Mouse (Mus musculus) layer of hippocampus, postnatal 36 days (tissue): ENCODE results near the gene Clec2d. TPM values are rescaled to one million over a fixed set of nuclear protein-coding genes. Genes with fewer than 3 reads are reported as not detected.
"Not testable (repeated sequence)": the region's sequence is repeated elsewhere in the genome, so short reads cannot be mapped to it uniquely, and the experiment has no call there.

Experiments
- DNase-seq, 2 experiments: peaks; one replicate each; pipeline ENCODE4 v3.0.0; 2022
- total RNA-seq, 2 experiments: library from RNA; stranded (reverse); gene quantifications; 2 replicates each; pipeline ENCODE4 v1.2.3; 2021

Clec2d gene
- total RNA-seq = 1 to 10 TPM; 5.7 to 9.8 TPM

DNA sequence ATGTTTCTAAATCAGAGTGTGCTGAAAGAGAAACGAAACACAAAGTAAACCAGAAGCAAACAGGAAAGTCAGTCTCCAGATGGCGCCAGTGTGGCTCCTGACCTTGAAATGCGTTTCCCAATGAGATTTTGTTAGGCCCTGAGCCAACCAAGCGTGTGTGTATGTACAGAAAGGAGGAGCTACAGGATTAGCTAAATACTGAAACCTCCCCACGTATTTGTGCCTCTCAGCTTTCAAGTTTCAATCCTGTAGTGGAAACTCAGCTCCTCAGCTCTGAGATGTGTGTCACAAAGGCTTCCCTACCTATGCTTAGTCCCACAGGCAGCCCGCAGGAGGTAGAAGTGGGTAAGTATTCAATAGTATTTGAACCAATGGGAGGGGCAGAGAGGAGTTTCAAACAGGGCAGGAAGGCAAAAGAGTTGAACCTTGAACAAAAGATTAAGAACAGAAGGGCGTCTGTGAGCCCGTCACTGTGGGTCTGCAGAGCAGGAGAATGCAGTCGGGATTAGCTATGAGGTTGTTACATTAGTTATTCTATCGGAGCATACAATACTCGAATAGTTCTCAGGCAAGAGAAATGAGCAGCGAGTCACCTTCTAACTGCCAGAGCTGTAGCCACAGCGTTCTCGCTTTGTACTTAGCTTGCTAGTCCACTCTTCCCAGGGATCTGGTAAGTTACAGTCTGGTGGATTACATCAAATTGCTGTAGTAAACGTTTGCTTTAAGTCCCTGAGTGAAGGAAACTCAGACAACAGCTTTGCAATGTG lies at the start of gene Clec2d:
TSS of gene Clec2d (plus strand) at position 213 of the 767 bp plus-strand sequence.
- DNase-seq = peak; percentile 4 to 15

DNA sequence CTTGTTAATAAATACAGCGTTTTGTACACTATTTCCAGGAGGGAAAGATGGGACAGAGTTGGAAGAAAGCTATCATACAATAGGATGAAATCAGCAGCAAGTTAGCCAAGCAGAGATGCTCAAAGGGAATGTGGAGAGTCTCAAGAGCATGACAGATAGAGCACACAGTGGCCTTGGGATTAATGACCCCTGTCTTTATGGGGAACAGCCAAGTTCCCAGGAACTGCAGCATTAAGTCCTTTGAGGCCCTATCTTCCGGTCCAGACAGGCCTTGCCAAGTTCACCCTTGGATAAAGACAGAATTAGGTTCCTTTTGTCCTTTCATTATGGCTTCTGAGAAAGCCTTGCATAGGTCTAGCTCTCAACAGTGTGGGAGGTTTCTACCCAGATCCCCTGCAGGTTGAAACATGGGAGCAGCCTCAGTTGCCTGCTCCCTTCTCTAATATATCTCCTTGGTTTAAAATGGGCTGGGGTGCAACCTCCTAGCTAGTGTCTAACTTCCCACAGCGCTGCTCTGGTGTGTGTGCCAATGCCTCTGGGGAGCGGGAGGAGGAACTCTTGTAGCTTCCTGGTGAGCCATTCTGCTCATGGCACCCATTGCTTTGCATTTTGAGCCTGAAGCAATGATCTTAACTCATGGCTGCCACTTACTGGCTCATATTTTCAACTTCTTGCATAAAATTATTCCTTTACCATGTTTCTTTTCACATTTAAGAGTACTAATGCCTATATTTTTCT lies 47.6 kb upstream of the Clec2d start:
- no peak for DNase-seq

GRCm38 (mm10) chr6:129146812-129147211 lies 33.6 kb upstream of the Clec2d start:
- DNase-seq = no peak

DNA sequence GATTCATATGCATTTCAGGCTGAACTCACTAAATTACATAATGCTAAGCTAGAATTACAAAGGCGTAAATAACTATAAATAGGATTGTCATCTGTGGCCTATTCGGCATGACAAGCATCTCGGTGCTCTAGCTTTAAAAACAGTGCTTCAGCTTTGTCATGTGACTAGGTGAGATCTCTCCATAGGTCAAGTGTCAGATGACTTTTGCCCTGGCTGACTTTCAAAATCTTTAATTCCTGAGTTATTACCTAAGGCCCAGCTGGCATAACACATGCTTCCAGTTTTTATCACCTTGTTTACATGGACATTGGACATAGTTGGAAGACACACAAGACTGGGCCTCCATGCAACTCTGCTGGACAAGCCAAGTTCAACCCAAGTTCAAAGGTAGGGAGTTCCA lies 20.3 kb upstream of the Clec2d start:
- DNase-seq = no peak

DNA sequence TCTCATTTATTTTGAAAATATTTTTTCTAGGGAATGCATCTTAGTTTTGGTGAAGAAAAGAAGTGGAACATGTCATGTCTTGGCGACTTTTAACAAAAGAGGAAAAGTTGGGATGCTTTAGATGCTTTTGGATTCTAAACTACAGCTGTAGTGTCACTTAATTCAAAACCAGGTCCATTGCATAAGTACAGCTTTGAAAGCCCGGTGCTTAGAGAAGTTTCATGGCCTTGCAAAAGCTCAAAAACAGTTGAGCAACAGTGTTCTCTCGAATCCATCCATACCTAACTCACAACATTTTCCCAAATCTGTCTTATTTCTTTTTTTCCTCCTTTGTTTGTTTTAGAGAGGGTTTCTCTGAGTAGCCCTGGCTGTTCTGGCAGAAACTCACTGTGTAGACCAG lies 19.3 kb upstream of the Clec2d start:
- no peak for DNase-seq

GRCm38 (mm10) chr6:129161951-129162350 lies 18.5 kb upstream of the Clec2d start:
- no peak for DNase-seq

GRCm38 (mm10) chr6:129162587-129163159 lies 17.7 kb upstream of the Clec2d start:
- no peak for DNase-seq

DNA sequence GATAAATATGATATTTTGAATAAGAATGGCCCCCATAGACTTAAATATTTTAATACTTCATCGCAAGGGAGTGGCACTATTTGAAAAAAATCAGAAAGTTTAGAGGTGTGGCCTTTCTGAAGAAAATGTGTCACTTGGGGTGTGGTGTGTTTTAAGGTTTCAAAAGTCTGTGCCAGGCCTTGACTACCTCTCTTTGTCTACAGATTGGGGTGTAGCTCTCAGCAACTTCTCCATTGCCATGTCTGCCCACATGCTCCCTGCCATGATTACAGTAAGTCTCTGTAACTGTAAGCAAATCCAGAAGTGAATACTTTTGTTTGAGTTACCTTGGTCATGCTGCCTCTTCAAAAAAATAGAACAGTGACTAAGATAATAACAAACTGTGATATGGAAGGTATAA lies 16.8 kb upstream of the Clec2d start:
- no peak for DNase-seq

- DNase-seq = no peak
These were observed 9.5 kb upstream of the Clec2d start for GRCm38 (mm10) chr6:129170925-129171324.

DNA sequence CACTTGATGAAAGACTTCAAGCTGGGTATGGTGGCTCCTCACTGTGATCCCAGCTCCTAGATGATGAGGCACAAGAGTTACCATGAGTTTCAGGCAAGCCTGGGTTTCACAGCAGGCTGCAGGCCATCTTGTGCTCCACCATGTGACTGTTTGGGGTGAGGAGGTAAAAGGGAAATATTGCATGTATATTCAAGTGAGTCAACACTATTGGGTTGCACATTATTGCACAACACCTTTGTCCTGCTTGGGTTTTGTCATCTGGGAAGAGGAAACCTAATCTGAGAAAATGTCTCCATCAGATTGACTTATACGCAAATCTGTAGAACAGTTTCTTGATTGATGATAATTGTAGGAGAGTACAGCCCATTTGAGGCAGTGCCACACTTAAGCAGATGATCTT lies 8.7 kb upstream of the Clec2d start:
- DNase-seq = no peak

DNA sequence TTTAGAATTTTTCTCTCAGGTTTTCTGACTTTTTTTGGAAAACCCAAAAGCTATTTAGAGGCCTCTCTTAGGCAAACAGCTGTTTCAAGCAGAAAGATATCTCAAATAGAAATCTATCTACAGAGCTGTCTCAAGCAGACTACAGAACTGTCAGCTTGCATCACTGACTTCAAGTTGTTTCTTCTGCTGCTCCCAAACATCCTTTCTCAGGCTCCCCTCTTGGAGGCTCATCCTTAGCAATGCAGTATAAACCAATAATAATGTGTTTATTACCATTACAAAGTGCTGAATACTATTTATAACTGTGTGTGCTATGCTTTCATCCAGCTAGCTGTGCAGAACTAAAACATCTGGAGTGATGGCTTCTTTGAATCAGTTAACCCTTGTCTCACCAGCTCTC lies 5.6 kb upstream of the Clec2d start:
- DNase-seq = no peak

GRCm38 (mm10) chr6:129175612-129176011 lies 4.8 kb upstream of the Clec2d start:
- DNase-seq = no peak

- no peak for DNase-seq
These were observed 3.8 kb upstream of the Clec2d start for GRCm38 (mm10) chr6:129176621-129177020.

DNA sequence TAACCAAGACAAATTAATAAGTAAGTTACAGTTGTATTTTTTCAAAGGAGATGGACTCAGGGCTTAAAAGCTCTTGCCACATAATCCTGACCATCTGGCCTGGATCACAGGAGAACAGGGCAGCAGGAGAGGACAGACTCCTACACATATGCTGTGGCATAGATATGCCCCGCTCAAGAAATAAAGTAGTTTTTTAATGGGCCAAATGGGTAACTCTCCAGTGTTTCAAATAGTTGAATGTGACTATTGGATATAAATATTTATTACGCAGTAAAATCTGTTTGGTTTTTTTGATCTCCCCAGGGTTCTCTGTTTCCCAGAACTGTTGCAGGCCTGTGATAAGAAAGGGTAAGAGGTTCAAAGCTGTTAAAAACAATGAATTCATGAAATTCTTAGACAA lies 1.1 kb upstream of the Clec2d start:
- no peak for DNase-seq

- not testable (repeated sequence) for DNase-seq
These were observed 584 bp upstream of the Clec2d start for GRCm38 (mm10) chr6:129179831-129180230.

- no peak for DNase-seq
These were observed 834 bp downstream of the Clec2d start for GRCm38 (mm10) chr6:129181249-129181648.

DNA sequence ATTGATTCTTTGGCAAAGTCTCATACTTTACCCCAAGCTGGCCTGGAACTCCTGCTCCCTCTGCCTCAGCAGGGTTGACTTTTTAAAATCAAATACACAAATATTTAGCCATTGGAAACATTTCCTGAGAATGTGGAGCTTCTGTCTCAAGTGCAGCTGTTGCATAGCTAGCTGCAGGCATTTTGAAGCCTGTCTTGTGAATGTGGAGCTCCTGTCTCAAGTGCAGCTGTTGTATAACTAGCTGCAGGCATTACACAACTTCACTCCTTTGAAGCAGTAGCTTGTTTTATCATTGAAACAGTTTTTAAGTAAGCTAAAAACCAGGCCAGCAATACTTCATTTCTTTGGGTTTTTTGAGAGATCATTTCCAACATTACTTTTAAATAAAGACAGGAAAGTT lies 1.3 kb downstream of the Clec2d start:
- DNase-seq = no peak

GRCm38 (mm10) chr6:129182518-129182917 lies 2.1 kb downstream of the Clec2d start:
- DNase-seq = no peak

DNA sequence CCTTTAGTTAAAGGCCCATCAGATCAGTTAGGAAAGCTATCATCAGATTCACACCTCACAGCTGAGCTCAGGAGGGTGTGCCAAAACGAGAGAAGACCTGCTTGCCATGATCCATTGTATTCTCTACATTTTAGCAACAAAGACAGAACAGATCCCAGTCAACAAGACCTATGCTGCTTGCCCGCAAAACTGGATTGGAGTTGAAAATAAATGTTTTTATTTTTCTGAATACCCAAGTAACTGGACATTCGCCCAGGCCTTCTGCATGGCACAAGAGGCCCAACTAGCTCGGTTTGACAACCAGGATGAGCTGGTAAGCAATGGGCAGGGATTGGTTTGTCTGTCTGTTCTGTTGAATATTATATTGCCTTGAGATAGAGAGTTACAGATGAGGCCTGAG lies 3.6 kb downstream of the Clec2d start:
- DNase-seq = not testable (repeated sequence)

DNA sequence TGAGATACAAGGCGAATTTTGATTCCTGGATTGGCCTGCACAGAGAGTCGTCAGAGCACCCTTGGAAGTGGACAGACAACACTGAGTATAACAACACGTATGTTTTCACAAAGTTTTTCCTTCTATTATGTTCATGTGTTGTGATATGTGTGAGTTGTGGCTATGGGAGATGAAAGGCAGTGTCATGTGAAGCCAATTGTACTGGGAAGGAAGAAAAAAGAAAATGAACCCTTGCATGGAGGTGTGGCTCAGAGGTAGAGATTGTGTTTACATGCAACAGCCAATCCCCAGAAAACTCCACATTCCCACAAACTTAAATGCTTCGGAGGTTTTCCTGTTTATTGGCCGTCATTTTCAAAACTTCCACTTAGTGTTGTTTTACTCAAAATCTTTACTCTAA lies 4.4 kb downstream of the Clec2d start:
- no peak for DNase-seq

- DNase-seq = no peak
These were observed 5.6 kb downstream of the Clec2d start for GRCm38 (mm10) chr6:129186022-129186421.

DNA sequence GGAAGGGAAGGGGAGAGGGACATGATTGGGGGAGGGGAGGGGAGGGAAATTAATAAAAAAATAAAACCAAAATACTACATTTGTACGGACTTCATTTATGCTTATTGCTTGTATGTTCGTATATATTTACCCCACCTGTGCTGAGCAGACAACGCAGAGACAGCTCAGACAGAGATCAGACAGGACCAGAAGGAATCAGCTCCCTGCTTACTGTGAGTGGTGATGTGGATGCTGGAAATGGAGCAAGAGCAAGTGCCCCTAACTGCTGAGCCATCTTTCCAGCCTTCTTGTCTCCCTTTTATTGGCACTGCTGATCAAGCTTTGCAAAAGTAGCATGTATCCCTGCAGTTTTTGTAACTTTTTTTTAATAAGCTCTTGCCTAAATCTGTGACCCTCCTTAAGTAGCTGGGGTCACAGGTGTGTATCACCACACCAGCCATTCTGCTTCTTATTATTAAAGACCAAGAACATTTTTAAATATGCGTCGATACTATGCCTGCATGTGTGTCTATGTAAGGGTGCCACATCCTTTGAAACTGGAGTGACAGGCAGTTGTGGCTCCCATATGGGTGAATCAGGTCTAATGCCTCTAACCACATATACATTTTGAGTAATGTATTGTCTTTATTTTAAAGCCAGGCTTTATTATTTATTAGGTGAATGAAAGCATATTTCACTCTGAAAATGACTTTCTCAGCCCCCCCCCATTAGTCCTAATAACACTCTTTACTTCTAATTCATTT lies 6.2 kb downstream of the Clec2d start:
- DNase-seq = no peak

GRCm38 (mm10) chr6:129187200-129187651 lies 6.8 kb downstream of the Clec2d start:
- no peak for DNase-seq
